19 mouse cellular contexts compared by ENCODE assay signal in the genomic region with DNA sequence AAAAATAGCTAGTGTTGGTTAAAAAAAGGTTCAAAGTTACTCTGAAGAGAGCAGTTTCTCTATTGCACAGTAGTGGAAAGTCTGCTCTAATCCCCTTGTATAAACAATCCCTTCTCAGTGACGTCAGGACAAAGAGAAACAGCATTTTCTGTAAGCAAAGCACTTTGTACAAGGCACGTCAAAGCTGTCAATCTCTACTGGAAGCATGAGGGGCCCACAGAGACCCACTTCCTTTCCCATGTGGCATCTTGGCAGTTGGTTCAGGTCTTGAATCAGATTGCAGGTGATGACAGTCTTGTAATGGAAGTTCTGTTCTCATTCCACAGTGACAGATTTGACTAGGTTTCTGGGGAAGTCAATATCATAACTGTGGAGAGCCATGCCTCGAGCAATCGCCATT. TPM values are rescaled to one million over a fixed set of nuclear protein-coding genes. Genes with fewer than 3 reads are reported as not detected.
"Had no signal": no experiment of that assay in that cellular context is flagged by ENCODE, and none has a peak within 500 bp of the region (broad histone marks: within the 10 kb centered on the region; RNA-seq: fewer than 3 reads in every experiment).

No protein-coding gene starts in this region.

- H3K4me3 ChIP-seq: limb, embryonic 13.5 days; midbrain, embryonic 12.5 days; stomach, embryonic 15.5 days had no signal

- H3K4me1 ChIP-seq: limb, embryonic 13.5 days; midbrain, embryonic 12.5 days; stomach, embryonic 15.5 days had no signal

- H3K9ac ChIP-seq: limb, embryonic 13.5 days; liver, embryonic 14.5 days; midbrain, embryonic 12.5 days; stomach, embryonic 15.5 days had no signal

- DNase-seq: kidney, adult 11 months; kidney, adult 9 months; kidney, postnatal 36 days; layer of hippocampus, adult 9-11 months; left cerebral cortex, postnatal 4 days; lung, adult 2 months; lung, postnatal 10 days; right cerebral cortex, postnatal 14 days; thymus, postnatal 14 days had no signal

- H3K27ac ChIP-seq: kidney, postnatal 0 days; limb, embryonic 13.5 days; liver, embryonic 14.5 days; macrophage; midbrain, embryonic 12.5 days; stomach, embryonic 15.5 days had no signal

- ATAC-seq: midbrain, embryonic 16.5 days had no signal

- H3K4me2 ChIP-seq: limb, embryonic 13.5 days; midbrain, embryonic 12.5 days; stomach, embryonic 15.5 days had no signal

- H3K27me3 ChIP-seq: limb, embryonic 13.5 days; midbrain, embryonic 12.5 days; stomach, embryonic 15.5 days had no signal

- H3K9me3 ChIP-seq: limb, embryonic 13.5 days; midbrain, embryonic 12.5 days; stomach, embryonic 15.5 days had no signal

- H3K36me3 ChIP-seq: limb, embryonic 13.5 days; midbrain, embryonic 12.5 days; stomach, embryonic 15.5 days had no signal

RNA-seq across cellular contexts. Expression of a gene that starts 21.9 kb away (rescaled TPM):
- polyA plus RNA-seq: midbrain, embryonic 16.5 days; neural tube, embryonic 14.5 days had no signal

RNA-seq across cellular contexts. Expression of a gene that starts 58.0 kb away (rescaled TPM):
- total RNA-seq: layer of hippocampus, adult 18-20 months; left cerebral cortex, postnatal 4 days; megakaryocyte-erythroid progenitor cell, adult 5-6 weeks had no signal
- polyA plus RNA-seq: kidney, postnatal 0 days; midbrain, embryonic 16.5 days; neural tube, embryonic 14.5 days had no signal
